Mouse (Mus musculus): Measurements from ENCODE around the gene Pxn.

- TF ChIP-seq CTCF (IDR thresholded peaks at IDR 0.05; ENCODE audit: low read depth, low read length) = no peak
- TF ChIP-seq POLR2A (IDR thresholded peaks at IDR 0.05; ENCODE audit: extremely low read depth, insufficient read depth, low read length) = no peak
Measured at GRCm38 (mm10) chr5:115482390-115483265, 23.8 kb upstream of the Pxn start.

Data from liver, adult 2 months (tissue).